Mouse (Mus musculus): Measurements from ENCODE around the gene Ghr.

GRCm38 (mm10) chr15:3464754-3465153 lies 118.5 kb downstream of the Ghr start:
- TF ChIP-seq POLR2A (IDR thresholded peaks at IDR 0.05; ENCODE audit: low read depth, low read length) (no peak), CTCF (IDR thresholded peaks at IDR 0.05; ENCODE audit: extremely low read depth, insufficient read depth, insufficient read length, insufficient replicate concordance) (no peak)
